Mouse (Mus musculus) liver, postnatal 0 days (tissue): ENCODE data around the gene C87499. TPM values are rescaled to one million over a fixed set of nuclear protein-coding genes. Genes with fewer than 3 reads are reported as not detected.
A peak's percentile ranks its signal among the peaks of the same experiment; 100 is the strongest.

Experiments used
- ATAC-seq: fragments of 200-750 bp; cut with Nextera tagmentation; 2 replicates; pipeline ENCODE4 v1.8.0; 2017; ENCODE audit warnings: mild to moderate bottlenecking, moderate library complexity
- DNase-seq: peaks from one replicate; pipeline ENCODE4 v3.0.0-alpha.2; 2016
- H3K27ac ChIP-seq: fragments of 300-500 bp; sonication (generic); 2 replicates; pipeline ENCODE4 v1.5.1; 2014; ENCODE audit warnings: antibody characterized with exemption, moderate library complexity, mild to moderate bottlenecking, low read depth
- H3K27me3 ChIP-seq: fragments of 300-500 bp; sonication (generic); 2 replicates; pipeline ENCODE4 v1.6.1; 2014; ENCODE audit warnings: low read length, control low read depth, mixed read lengths; ENCODE audit not compliant: insufficient read depth
- H3K36me3 ChIP-seq: fragments of 300-500 bp; sonication (generic); replicated peaks from 2 replicates; pipeline ENCODE4 v1.6.1; 2014; ENCODE audit warnings: mild to moderate bottlenecking, control low read depth, low read length, moderate library complexity, mixed read lengths; ENCODE audit not compliant: insufficient read depth
- H3K4me1 ChIP-seq: fragments of 300-500 bp; sonication (generic); 2 replicates; pipeline ENCODE4 v1.6.1; 2014; ENCODE audit warnings: antibody characterized with exemption, mild to moderate bottlenecking, control low read depth; ENCODE audit not compliant: insufficient read depth
- H3K4me2 ChIP-seq: fragments of 300-500 bp; sonication (generic); 2 replicates; pipeline ENCODE4 v1.6.1; 2014; ENCODE audit warnings: low read depth, mild to moderate bottlenecking, low read length, moderate library complexity, mixed read lengths
- H3K4me3 ChIP-seq: fragments of 300-500 bp; sonication (generic); 2 replicates; pipeline ENCODE4 v1.5.1; 2014; ENCODE audit warnings: low read depth, low read length
- H3K9ac ChIP-seq: fragments of 300-500 bp; sonication (generic); replicated peaks from 2 replicates; pipeline ENCODE4 v1.6.1; 2014; ENCODE audit warnings: mild to moderate bottlenecking, moderate library complexity
- H3K9me3 ChIP-seq: fragments of 300-500 bp; sonication (generic); 2 replicates; pipeline ENCODE4 v1.6.1; 2016; ENCODE audit warnings: mild to moderate bottlenecking, control low read depth, low read length, mixed read lengths
- CTCF ChIP-seq: sonication (generic); IDR thresholded peaks from 2 replicates; pipeline ENCODE4 v1.5.1; 2016; ENCODE audit warnings: antibody characterized with exemption, low read depth
- EP300 ChIP-seq: IDR thresholded peaks from 2 replicates; pipeline ENCODE4 v1.6.1; 2016; ENCODE audit warnings: antibody characterized with exemption, low read depth, mild to moderate bottlenecking
- WGBS: fragments of 180-500 bp; shearing (Covaris S2); extraction: QIAGEN DNeasy Blood & Tissue Kit; methylation state at CpG from one replicate; pipeline ENCODE4 v1.1.7; 2014; ENCODE audit not compliant: insufficient replicate concordance; 5-methylcytosine and 5-hydroxymethylcytosine counted together
- polyA plus RNA-seq: library from polyadenylated mRNA; unstranded; fragments of >200 nt; fragmentation: Nextera tagmentation; extraction: Ambion mirVana; gene quantifications from 2 replicates; pipeline ENCODE4 v1.2.1, GENCODE M21; 2015

C87499 gene
- polyA plus RNA-seq, result not detected in 2 replicates

DNA sequence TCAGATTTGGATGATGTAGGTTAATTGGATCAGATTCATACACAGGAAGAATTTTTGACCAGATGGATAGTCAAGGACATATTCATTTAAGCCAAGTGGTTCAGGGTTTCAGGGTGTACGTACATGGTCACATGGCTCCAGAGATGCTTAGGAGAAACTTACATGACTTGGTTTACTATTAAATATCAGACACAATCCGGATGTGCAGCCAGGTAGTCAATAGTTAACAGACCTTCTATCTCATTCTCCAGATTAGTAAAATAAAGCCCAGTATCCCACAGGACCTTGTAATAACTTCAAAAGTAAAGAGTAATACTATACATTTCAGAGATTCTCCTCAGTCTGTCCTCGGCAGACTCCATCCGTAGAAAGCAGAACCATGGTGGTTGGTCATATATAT lies at the start of gene C87499:
C87499 (minus strand) TSS at position 101 of the 400 bp plus-strand sequence.
- H3K4me1 ChIP-seq, result no peaks in the 10 kb centered on the region
- no peak for DNase-seq
- H3K4me2 ChIP-seq, result no peak within 1 kb of the TSS
- WGBS, result 82% methylated on average over 4 of the region's 4 CpGs
- no peak within 1 kb of the TSS for H3K4me3 ChIP-seq
- ATAC-seq, result no peak
- H3K27ac ChIP-seq, result no peak within 1 kb of the TSS
- TF ChIP-seq EP300 (no peak), CTCF (no peak)
- H3K27me3 ChIP-seq, result no peaks in the 10 kb centered on the region
- no peaks in the 10 kb centered on the region for H3K36me3 ChIP-seq
- no peak within 1 kb of the TSS for H3K9ac ChIP-seq
- H3K9me3 ChIP-seq, result no peaks in the 10 kb centered on the region

DNA sequence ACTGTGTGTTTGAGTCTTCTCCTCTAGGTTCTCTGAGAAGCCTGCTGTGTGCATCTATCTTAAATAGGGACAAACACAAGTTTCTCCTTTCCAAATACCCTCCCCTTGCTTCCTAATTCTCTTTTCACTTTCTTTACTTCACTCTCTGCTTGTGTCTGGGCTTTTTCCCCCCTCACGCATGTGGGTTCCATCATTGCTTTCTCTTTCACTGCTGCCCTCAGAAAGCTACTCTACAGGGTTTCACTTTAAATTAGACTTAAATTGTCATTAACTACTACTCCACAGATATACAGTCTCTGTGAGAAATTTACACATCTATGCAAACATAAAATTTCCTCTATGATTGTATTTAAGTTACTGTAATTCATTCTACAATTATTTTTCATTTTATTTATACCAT lies 49.6 kb upstream of the C87499 start, which contains the start of gene Ifna2:
Ifna2 (minus strand) TSS at position 101 of the 400 bp plus-strand sequence.
- DNase-seq (no peak), ATAC-seq (no peak)
- Histone ChIP-seq H3K9me3 (no peaks in the 10 kb centered on the region), H3K4me2 (no peak within 1 kb of the TSS), H3K4me1 (no peaks in the 10 kb centered on the region), H3K4me3 (no peak within 1 kb of the TSS), H3K9ac (no peak within 1 kb of the TSS), H3K27me3 (no peaks in the 10 kb centered on the region), H3K27ac (no peak within 1 kb of the TSS), H3K36me3 (no peaks in the 10 kb centered on the region)
- TF ChIP-seq CTCF (no peak), EP300 (no peak)
- WGBS, result 59% methylated on average over 1 of the region's 1 CpGs

DNA sequence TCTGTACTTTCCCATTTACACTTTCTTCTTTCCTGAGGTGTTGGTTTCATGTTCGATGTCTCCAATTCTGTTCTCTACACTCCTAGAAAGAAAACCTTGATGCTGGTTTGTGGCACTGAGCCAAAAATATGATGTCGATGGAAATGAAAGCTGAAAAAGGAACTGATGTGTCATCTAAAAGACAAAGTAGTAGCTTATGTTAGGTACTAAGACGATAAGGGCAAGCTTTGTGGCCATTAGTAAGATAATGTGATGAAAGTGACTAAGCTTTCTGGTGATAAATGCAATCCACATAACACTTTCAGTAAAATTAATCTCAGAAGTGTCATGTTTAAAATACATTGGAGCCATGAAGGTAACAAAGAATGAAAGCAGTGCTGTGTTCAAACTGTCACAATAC lies 47.1 kb upstream of the C87499 start:
- no peak overlapping the region for H3K4me2 ChIP-seq
- no peak for TF ChIP-seq EP300
- TF ChIP-seq CTCF, result no peak
- H3K36me3 ChIP-seq, result no peaks in the 10 kb centered on the region
- no peaks in the 10 kb centered on the region for H3K27me3 ChIP-seq
- H3K9me3 ChIP-seq, result no peaks in the 10 kb centered on the region
- H3K27ac ChIP-seq, result no peak overlapping the region
- ATAC-seq, result no peak
- 35% methylated on average over 3 of the region's 3 CpGs for WGBS
- no peak overlapping the region for H3K4me3 ChIP-seq
- H3K9ac ChIP-seq, result no peak overlapping the region
- DNase-seq, result no peak
- H3K4me1 ChIP-seq, result no peaks in the 10 kb centered on the region

DNA sequence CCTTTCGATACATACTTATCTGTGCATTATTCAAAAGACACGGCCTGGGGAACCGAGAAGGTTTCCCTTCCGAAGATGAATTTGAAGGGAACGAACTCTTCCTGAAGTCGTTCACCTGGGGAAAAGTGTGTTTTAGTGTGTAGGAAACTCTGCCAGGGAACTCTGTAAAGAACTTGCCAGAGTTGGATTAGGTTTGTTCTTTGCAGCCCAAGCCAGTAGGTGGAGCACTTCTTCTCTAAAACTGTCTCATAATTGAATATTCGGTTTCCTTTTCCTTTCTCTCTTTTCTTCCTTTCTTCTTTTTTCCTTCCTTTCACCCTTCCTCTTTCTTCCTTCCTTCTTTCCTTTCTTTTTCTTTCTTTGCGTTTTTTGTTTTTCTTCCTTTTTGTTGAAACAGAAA lies 46.2 kb upstream of the C87499 start:
- no peak for ATAC-seq
- Histone ChIP-seq H3K4me2 (no peak overlapping the region), H3K9ac (no peak overlapping the region), H3K9me3 (no peaks in the 10 kb centered on the region), H3K4me3 (no peak overlapping the region), H3K27ac (no peak overlapping the region), H3K36me3 (no peaks in the 10 kb centered on the region), H3K4me1 (no peaks in the 10 kb centered on the region), H3K27me3 (no peaks in the 10 kb centered on the region)
- 37% methylated on average over 8 of the region's 8 CpGs for WGBS
- no peak for DNase-seq
- peak; percentile 58 for TF ChIP-seq CTCF
- no peak for TF ChIP-seq EP300

GRCm38 (mm10) chr4:88676824-88677223 lies 42.6 kb upstream of the C87499 start, which contains the start of gene Ifna16:
TSS of gene Ifna16 (minus strand) at chr4:88676924.
- no peaks in the 10 kb centered on the region for H3K36me3 ChIP-seq
- ATAC-seq (no peak), DNase-seq (no peak)
- H3K9ac ChIP-seq, result no peak within 1 kb of the TSS
- no peaks in the 10 kb centered on the region for H3K27me3 ChIP-seq
- H3K4me2 ChIP-seq, result no peak within 1 kb of the TSS
- H3K4me1 ChIP-seq, result no peaks in the 10 kb centered on the region
- H3K9me3 ChIP-seq, result no peaks in the 10 kb centered on the region
- no peak within 1 kb of the TSS for H3K4me3 ChIP-seq
- no peak for TF ChIP-seq EP300
- no peak for TF ChIP-seq CTCF
- 65% methylated on average over 1 of the region's 1 CpGs for WGBS
- no peak within 1 kb of the TSS for H3K27ac ChIP-seq

DNA sequence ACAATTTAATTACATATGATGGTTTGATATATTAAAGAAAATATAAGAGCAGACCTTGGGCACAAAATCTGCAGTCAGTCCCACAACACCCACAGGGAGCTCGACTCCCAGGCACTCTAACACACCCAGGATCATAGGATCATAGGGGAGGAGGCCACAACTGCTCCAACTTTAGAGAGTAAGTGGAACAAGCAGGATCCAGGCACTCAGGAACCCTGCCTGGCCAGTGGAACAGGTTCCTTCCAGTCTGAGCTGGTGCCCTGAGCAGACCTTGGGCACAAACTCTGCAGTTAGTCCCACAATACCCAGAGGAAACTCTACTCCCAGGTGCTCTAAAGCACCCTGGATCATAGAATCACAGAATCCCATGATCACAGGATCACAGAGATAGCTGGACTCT lies 21.2 kb upstream of the C87499 start:
- no peaks in the 10 kb centered on the region for H3K9me3 ChIP-seq
- no peaks in the 10 kb centered on the region for H3K4me1 ChIP-seq
- WGBS, result 18% methylated on average over 1 of the region's 1 CpGs
- no peaks in the 10 kb centered on the region for H3K36me3 ChIP-seq
- DNase-seq (no peak), ATAC-seq (no peak)
- no peaks in the 10 kb centered on the region for H3K27me3 ChIP-seq
- no peak overlapping the region for H3K9ac ChIP-seq
- no peak overlapping the region for H3K4me3 ChIP-seq
- H3K4me2 ChIP-seq, result no peak overlapping the region
- H3K27ac ChIP-seq, result no peak overlapping the region
- TF ChIP-seq EP300 (no peak), CTCF (no peak)

DNA sequence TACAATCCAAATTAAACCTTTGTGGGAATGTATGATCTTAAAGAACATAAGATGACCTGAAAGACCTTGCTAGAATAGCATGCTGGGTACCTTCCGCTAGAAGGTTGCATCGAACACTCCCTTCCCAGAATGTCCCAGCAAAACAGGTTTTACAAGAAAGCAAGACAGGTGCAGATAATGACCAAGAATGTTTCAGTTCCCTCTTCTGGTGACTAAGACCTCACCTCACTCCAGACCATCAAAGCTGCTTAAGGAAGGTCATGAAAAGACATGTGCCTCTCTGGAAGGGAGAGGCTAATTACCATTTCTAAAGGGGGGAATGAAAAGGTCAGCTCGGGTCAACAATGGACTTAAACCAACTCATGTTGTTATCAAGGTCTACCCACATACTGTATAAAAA lies 19.4 kb upstream of the C87499 start:
- Histone ChIP-seq H3K4me1 (no peaks in the 10 kb centered on the region), H3K9me3 (no peaks in the 10 kb centered on the region), H3K9ac (no peak overlapping the region), H3K27ac (no peak overlapping the region), H3K4me2 (no peak overlapping the region), H3K4me3 (no peak overlapping the region), H3K36me3 (no peaks in the 10 kb centered on the region), H3K27me3 (no peaks in the 10 kb centered on the region)
- no peak for DNase-seq
- 67% methylated on average over 3 of the region's 3 CpGs for WGBS
- no peak for ATAC-seq
- TF ChIP-seq CTCF (no peak), EP300 (no peak)
